Mouse (Mus musculus): ENCODE results near the gene B4galnt2.
"Not testable (repeated sequence)": the region's sequence is repeated elsewhere in the genome, so short reads cannot be mapped to it uniquely, and the experiment has no call there.

The B4galnt2 gene

GRCm38 (mm10) chr11:95914571-95914991 is at the start of gene B4galnt2:
B4galnt2 (minus strand) TSS chr11:95914891.
- peak; percentile 10 for DNase-seq

DNA sequence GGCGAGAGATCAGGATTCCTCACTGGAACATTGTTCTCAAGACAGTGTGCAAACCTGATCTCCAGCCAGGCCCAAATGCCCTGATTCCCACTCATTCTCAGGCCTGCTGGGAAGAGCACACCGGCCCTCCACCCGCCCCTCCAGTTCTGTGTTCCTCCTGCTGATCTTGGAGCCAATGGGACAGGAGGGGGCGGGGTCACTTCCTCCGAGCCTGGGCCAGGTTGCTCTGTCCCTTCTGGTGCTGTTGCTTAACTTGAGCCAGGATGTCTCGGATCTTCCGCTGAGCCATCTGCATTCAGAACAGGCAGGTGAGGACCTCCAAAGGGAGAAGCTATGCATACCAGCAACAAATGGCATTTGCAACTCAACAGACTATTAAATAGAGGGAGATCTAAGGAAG is 48.6 kb upstream of the B4galnt2 start:
- DNase-seq: no peak

GRCm38 (mm10) chr11:95959152-95959551 is 44.5 kb upstream of the B4galnt2 start:
- DNase-seq: peak; percentile 39

- no peak for DNase-seq
Measured at GRCm38 (mm10) chr11:95958251-95958650, 43.6 kb upstream of the B4galnt2 start.

DNA sequence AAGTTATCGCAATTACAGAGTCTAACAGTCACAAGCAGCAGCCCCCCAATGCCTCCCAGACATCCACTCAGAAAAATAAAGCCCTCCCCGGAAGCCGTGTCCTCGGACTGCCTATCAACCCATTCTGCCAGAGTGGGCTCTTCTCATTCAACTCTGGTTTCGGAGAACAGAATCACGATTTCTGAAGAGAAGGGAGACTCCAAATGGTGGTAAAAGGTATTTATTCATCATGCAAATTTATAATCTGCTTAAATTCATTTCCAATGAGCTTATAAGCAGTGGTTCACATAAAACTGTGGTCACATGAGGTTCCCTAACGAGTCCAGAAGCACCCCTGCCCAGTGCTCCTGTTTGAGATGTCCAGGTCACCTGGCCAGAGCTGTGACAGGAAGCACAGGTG is 42.7 kb upstream of the B4galnt2 start:
- DNase-seq: no peak

GRCm38 (mm10) chr11:95953313-95953712 is 38.6 kb upstream of the B4galnt2 start:
- DNase-seq: no peak

- no peak for DNase-seq
Measured at GRCm38 (mm10) chr11:95945838-95946472, 31.3 kb upstream of the B4galnt2 start.

- peak; percentile 14 for DNase-seq
Measured at GRCm38 (mm10) chr11:95939828-95940507, 25.3 kb upstream of the B4galnt2 start.

DNA sequence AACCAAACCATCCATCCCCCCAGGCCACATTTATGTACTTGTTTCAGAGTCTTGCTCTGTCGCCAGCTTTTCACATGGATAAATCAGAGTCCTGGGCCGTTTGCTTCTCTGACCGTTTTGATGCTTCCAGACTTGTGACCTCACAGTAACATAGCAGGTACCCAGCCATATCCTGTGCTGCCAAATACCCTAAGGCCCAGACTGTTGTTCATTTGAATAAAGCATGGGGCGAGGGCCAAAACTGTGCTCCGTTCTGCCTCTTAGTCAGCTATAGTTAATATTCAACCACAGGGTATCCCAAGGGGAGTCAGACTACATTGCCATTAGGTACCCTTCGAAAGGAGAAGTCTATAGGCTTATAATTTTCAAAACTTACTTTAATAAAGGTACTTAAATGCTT is 21.7 kb upstream of the B4galnt2 start:
- DNase-seq: no peak

- not testable (repeated sequence) for DNase-seq
Measured at GRCm38 (mm10) chr11:95932168-95932567, 17.5 kb upstream of the B4galnt2 start.

DNA sequence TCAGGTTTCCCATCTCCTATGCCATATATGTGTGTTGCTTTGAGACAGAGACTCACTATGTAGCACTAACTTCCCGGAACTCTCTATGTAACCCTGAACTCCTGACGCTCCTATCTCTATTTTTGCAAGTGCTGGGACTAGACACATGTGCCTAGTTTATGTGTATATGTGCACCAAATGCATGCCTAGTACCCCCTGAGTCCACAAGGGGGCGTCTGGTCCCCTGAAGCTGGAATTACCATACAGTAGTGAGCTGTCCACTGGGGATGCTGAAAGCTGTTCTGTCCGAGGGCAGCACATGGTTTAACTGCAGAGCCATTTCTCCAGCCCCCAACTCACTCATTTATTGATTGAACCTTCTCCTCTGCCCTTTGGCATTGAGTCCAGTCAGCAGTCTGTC is 11.7 kb upstream of the B4galnt2 start:
- DNase-seq: no peak

DNA sequence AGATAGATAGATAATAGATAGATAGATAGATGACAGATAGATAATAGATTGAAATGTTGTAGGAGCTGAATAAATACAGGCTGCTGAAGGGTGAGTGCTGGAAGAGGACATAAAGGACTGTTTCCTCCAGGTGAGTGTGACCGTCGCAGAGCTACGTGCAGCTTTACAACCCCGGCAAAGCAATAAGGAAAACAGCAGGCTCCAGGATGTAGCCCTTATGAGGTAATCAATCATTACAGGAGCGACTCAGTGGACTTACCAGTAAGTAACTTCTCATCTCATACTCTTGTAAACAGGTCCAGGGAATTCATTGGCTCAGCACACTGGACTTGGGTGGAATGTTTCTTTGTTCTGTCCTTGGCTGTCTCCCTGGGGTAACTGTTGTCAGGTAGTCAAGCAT is 11.3 kb upstream of the B4galnt2 start:
- no peak for DNase-seq

DNA sequence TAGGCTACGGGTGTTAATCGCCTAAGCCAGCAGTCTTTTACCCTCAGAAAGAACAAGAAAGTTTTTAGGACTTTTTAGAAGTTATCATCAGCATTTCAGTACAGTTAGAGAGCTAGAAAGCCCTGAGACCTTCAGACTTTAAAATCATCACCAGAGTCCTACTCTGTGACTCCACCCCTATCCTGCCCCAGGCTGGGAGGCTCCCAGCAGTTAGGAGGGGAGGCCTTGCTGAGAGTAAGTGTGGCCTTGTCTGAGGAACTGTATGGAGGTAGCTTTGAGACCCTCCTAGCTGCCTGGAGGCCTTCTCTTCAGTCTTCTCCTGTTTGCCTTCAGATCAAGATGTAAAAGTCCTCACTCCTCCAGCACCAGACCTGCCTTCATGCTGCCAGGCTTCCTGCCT is 9.5 kb upstream of the B4galnt2 start:
- no peak for DNase-seq

DNA sequence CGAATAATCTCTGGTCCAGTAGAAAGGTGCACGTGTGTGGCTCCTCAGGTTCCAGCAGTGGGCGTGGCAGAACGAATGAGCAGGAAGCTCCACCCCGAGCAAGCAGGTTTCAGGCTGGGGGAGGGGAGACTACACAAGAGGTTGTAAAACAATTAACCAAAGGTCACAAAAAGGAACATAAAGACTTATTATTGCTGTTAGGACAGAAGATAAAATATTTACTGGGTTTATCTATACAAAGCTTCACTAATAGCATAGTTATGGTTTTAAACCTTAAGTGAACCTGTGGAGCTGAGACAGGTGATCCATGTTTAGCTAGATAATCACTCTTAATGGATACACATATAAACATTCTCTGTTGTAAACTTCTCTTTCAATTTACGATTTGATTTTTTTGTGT is 8.8 kb upstream of the B4galnt2 start:
- DNase-seq: not testable (repeated sequence)

DNA sequence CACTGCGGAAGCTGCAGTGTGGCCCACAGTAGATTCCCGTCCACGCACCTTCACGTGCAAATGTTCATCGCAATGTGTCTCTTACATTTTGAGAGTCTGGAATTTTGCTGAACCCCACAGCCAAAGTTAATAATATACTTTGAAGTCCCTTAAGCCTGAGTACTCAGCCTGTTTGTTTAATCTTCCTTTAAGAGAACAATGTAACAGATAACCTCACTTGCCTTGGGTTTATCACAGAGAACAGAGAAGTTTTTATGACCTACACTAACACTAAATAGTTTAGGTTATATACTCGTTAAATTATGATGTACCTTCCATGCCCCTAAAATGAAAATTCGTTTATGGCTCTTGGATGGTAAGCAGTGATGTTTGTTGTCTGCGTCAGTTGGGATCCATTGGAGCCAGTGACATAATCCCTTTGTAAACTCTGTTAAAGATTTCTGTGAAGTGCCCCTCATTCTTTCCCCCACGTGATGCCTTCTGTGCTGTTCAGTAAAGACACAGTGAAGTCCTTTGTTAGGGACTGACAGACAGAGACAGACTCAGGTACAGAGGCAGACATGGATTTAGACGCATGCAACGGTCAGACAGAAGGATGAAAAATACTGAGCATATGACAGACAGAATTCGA is 7.4 kb upstream of the B4galnt2 start:
- no peak for DNase-seq

- no peak for DNase-seq
Measured at GRCm38 (mm10) chr11:95916426-95916825, 1.7 kb upstream of the B4galnt2 start.

DNA sequence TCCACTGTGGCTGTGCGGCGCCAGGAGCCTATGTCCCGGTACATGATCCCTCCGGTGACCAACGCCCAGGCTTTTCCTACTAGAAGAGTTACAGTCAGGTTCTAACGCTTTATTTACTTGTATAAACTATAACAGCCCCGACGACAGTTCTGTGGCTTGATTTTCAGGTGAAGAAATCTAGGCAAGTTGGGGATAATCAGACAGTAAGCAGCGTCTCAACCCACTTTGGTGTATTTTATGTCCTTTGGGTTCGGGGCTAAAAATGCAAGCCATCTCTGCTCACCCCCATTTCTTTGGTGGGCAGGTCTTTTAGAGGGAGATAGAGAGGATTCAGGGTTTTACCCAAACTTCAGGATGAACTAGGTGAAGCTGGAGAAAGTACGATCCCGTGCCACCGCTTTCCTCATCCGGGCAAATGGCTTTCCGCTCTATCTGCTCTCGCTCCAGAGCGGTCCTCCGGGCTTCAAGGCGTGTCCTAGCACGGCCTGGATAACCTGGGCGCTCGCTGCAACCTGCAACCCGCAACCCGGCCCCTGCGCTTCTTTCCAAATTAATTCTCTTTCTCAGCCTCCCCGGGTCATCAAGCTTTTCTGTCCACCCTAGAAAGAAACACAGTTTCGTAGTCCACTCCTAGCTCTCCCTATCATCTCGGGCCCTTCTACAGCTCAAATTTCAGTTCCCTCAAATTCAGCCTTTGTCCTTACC is 467 bp upstream of the B4galnt2 start:
- no peak for DNase-seq

DNA sequence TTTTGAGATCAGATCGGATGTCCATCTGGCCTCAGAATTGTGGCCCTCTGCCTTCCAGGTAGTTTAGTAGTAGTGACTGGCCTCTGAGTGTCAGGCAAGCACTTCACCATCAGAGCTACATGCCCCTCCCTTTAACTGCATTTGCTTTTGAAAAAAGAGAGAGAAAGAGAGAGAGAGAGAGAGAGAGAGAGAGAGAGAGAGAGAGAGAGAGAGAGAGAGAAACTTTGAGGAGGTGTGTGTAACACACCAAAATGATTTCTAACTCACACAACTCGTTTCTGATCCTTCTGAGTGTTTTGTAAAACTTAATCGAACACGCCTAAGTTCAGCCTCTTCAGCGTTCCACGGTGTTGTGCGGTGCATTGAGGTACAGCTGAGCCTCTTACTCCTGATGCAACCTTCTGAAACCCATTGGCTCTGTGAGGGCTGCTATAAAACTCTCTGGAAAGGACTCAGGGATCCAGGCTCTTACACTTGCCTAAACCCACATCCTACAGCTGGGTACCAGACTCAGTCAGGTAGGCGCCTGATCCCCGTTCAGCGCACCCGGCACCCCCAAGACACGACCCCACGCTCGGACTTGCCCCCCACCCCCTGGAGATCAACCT is 628 bp downstream of the B4galnt2 start:
- DNase-seq: no peak

DNA sequence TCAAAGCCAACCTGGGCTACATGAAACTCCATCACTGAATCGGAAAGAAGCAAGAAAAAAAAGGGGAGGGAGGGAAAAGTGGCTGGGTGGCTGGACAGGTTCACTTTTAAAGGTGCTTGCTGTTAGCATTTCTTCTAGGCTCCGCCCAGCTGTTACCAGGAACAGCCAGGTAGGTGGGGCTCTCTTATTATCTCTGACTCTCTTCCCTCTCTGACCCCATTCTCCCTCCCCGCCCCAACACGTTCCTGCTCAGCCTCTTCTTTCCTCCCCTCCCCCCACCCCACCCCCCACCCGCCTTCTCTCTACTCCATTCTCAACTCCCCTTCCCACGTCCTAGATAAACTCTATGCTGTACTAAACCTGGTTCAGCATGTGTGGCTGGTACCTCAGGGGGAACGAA is 3.1 kb downstream of the B4galnt2 start:
- DNase-seq: no peak

DNA sequence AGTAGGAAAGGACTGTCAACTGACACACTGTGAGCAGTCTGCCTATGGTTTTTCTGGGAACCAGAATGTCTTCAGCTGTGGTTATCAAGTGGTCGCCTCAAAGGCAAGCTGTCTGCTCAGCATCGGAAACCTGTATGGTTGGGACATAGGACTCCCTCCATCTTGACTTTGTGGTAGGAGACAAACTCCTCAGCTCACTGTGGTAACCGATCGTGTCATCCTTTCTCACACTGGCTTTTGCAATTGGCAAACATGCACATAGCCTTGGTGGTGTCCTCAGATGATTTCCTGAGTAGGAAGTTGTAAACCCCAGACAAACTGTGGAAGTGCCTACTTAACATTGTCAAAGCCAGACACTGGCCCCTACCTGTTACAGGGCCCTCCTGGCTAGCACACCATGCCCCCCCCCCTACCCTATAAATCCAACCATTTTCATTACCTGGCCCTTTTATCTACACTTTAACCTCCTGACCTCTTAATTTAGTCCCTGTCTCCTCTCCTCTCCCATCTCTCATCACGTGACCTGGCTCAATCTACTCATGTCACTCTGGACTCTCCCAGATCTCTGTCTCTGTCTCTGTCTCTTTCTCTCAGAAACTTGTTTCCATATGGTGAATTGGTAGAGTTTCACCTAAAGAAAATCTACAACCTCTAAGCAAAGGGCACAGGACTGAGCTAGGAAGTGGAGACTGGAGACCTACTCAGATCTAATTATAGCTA is 6.7 kb downstream of the B4galnt2 start:
- DNase-seq: no peak

- peak; percentile 12 for DNase-seq
Measured at GRCm38 (mm10) chr11:95904290-95904689, 10.4 kb downstream of the B4galnt2 start.

GRCm38 (mm10) chr11:95896446-95897179 is 18.1 kb downstream of the B4galnt2 start:
- DNase-seq: peak; percentile 40

Measured in thymus, postnatal 14 days (tissue).